Mouse (Mus musculus) ES-E14 (cell line): Measurements from ENCODE around the gene Tpk1. TPM values are rescaled to one million over a fixed set of nuclear protein-coding genes. Genes with fewer than 3 reads are reported as not detected.

Source experiments
- DNase-seq: peaks from one replicate; pipeline ENCODE4 v3.0.0-alpha.2; 2013; ENCODE audit warnings: low read depth, low spot score
- H3K27ac ChIP-seq: 2 replicates; pipeline ENCODE4 v1.5.1; 2012; ENCODE audit warnings: low read depth, mild to moderate bottlenecking, low read length, moderate library complexity, mixed read lengths; ENCODE audit not compliant: poor library complexity, insufficient read depth, severe bottlenecking
- H3K36me3 ChIP-seq: 2 replicates; pipeline ENCODE4 v1.6.1; 2012; ENCODE audit warnings: mild to moderate bottlenecking, low read length, moderate library complexity, mixed read lengths; ENCODE audit not compliant: control insufficient read depth, poor library complexity, insufficient read depth, severe bottlenecking
- H3K4me1 ChIP-seq, 2 experiments: fragments of 150-350 bp in 1 of 2; sonication (generic) in 1 of 2; 2 replicates each; pipeline ENCODE4 v1.6.1; 2012; ENCODE audit warnings: low read length in 2 of 2, mild to moderate bottlenecking in 1 of 2, mixed read lengths in 1 of 2; ENCODE audit not compliant: control insufficient read depth in 2 of 2, insufficient read depth in 2 of 2, poor library complexity in 1 of 2
- H3K4me3 ChIP-seq, 2 experiments: fragments of 150-350 bp in 1 of 2; sonication (generic) in 1 of 2; 2 replicates each; pipeline ENCODE4 v1.5.1; 2012; ENCODE audit warnings: low read length in 2 of 2, low read depth in 1 of 2, mild to moderate bottlenecking in 1 of 2, mixed read lengths in 1 of 2; ENCODE audit not compliant: insufficient read depth in 1 of 2, poor library complexity in 1 of 2, severe bottlenecking in 1 of 2
- H3K9ac ChIP-seq: 2 replicates; pipeline ENCODE4 v1.6.1; 2012; ENCODE audit warnings: low read depth, mild to moderate bottlenecking, low read length, mixed read lengths; ENCODE audit not compliant: poor library complexity, insufficient read depth, severe bottlenecking
- H3K9me3 ChIP-seq: fragments of 150-350 bp; sonication (generic); 2 replicates; pipeline ENCODE4 v1.6.1; 2012; ENCODE audit warnings: low read depth, mild to moderate bottlenecking, low read length; ENCODE audit not compliant: control insufficient read depth, insufficient read depth
- CHD2 ChIP-seq: IDR thresholded peaks from 2 replicates; pipeline ENCODE4 v1.6.1; 2014; ENCODE audit warnings: mild to moderate bottlenecking, low read depth, low read length, inconsistent platforms
- HCFC1 ChIP-seq: IDR thresholded peaks from 2 replicates; pipeline ENCODE4 v1.6.1; 2012; ENCODE audit warnings: low read length, inconsistent platforms, borderline replicate concordance; ENCODE audit not compliant: insufficient read depth
- MAFK ChIP-seq: IDR thresholded peaks from 2 replicates; pipeline ENCODE4 v1.6.1; 2014; ENCODE audit warnings: mild to moderate bottlenecking, low read depth, low read length, inconsistent platforms; ENCODE audit not compliant: insufficient read depth
- ZC3H11A ChIP-seq: IDR thresholded peaks from 2 replicates; pipeline ENCODE4 v1.6.1; 2012; ENCODE audit warnings: low read depth, mild to moderate bottlenecking, inconsistent platforms, low read length, borderline replicate concordance
- ZNF384 ChIP-seq: IDR thresholded peaks from 2 replicates; pipeline ENCODE4 v1.6.1; 2012; ENCODE audit warnings: low read depth, low read length, inconsistent platforms
- in situ Hi-C, 2 experiments: fragments of 600-800 bp; cut with MboI; formaldehyde crosslinking; loops; one replicate each; pipeline ENCODE4 v1.15.1; 2025; ENCODE audit warnings: low sequenced_read_pairs in 2 of 2, inconsistent platforms in 1 of 2; ENCODE audit not compliant: unreplicated experiment in 2 of 2
- total RNA-seq: library from RNA; depleted of rRNA; stranded (reverse); fragments of 300-350 nt; gene quantifications from 2 replicates; pipeline ENCODE4 v1.2.3, GENCODE M21; 2012

The Tpk1 gene
- total RNA-seq, 1 experiment, result 13.3 TPM

- Histone ChIP-seq H3K36me3 (no peaks in the 10 kb centered on the region), H3K9ac (no peak overlapping the region), H3K4me3 (no peak overlapping the region), H3K27ac (no peak overlapping the region), H3K9me3 (no peaks in the 10 kb centered on the region), H3K4me1 (0 out of 4 replicates have a peak, but pooled peaks cover 0 to 2% of the 10 kb centered on the region in 2 experiments)
- in situ Hi-C loops, result no loop called here
- no peak for TF ChIP-seq CHD2
- TF ChIP-seq ZNF384, result no peak
- TF ChIP-seq HCFC1, result no peak
- TF ChIP-seq ZC3H11A, result no peak
- no peak for TF ChIP-seq MAFK
- DNase-seq, result no peak
These were observed 274.7 kb downstream of the Tpk1 start for GRCm38 (mm10) chr6:43391358-43391757.

- TF ChIP-seq CHD2, result no peak
- TF ChIP-seq HCFC1, result no peak
- no peak for TF ChIP-seq MAFK
- TF ChIP-seq ZC3H11A, result no peak
- Histone ChIP-seq H3K36me3 (no peaks in the 10 kb centered on the region), H3K9ac (no peak overlapping the region), H3K4me1 (0 out of 4 replicates have a peak, but pooled peaks cover 0 to 2% of the 10 kb centered on the region in 2 experiments), H3K4me3 (no peak overlapping the region), H3K27ac (no peak overlapping the region), H3K9me3 (no peaks in the 10 kb centered on the region)
- in situ Hi-C loops, result no loop called here
- no peak for DNase-seq
These were observed 278.8 kb downstream of the Tpk1 start for GRCm38 (mm10) chr6:43387273-43387672.

- TF ChIP-seq HCFC1, result no peak
- TF ChIP-seq MAFK, result no peak
- no peak for TF ChIP-seq ZC3H11A
- TF ChIP-seq CHD2, result no peak
- no peak for TF ChIP-seq ZNF384
- Histone ChIP-seq H3K9ac (no peak overlapping the region), H3K9me3 (no peaks in the 10 kb centered on the region), H3K36me3 (no peaks in the 10 kb centered on the region), H3K4me1 (peaks cover 2% of the 10 kb centered on the region in 2 experiments; a peak in 1 of 4 replicates), H3K27ac (no peak overlapping the region), H3K4me3 (no peak overlapping the region)
- in situ Hi-C loops, result no loop called here
- no peak for DNase-seq
These were observed 281.2 kb downstream of the Tpk1 start for GRCm38 (mm10) chr6:43384841-43385240.

- no peak for DNase-seq
- H3K9ac ChIP-seq, result no peak overlapping the region
- H3K27ac ChIP-seq, result no peak overlapping the region
- TF ChIP-seq HCFC1 (no peak), ZNF384 (no peak), MAFK (no peak), CHD2 (no peak), ZC3H11A (no peak)
- in situ Hi-C loops, result no loop called here
- no peak overlapping the region for H3K4me3 ChIP-seq
- no peaks in the 10 kb centered on the region for H3K9me3 ChIP-seq
- peaks cover 2% of the 10 kb centered on the region in 2 experiments; a peak in 1 of 4 replicates for H3K4me1 ChIP-seq
- H3K36me3 ChIP-seq, result no peaks in the 10 kb centered on the region
These were observed 281.8 kb downstream of the Tpk1 start for GRCm38 (mm10) chr6:43384304-43384703.

GRCm38 (mm10) chr6:43382750-43383149, 283.3 kb downstream of the Tpk1 start:
- Histone ChIP-seq H3K4me1 (peaks cover 2% of the 10 kb centered on the region in 2 experiments; a peak in 1 of 4 replicates), H3K4me3 (no peak overlapping the region), H3K9ac (no peak overlapping the region), H3K9me3 (no peaks in the 10 kb centered on the region), H3K36me3 (no peaks in the 10 kb centered on the region), H3K27ac (no peak overlapping the region)
- no peak for TF ChIP-seq CHD2
- no peak for TF ChIP-seq MAFK
- TF ChIP-seq ZNF384, result no peak
- no peak for TF ChIP-seq HCFC1
- no peak for TF ChIP-seq ZC3H11A
- DNase-seq, result no peak
- in situ Hi-C loops, result no loop called here
